Mouse (Mus musculus): ENCODE results near the gene Ppp2r3c. TPM values are rescaled to one million over a fixed set of nuclear protein-coding genes. Genes with fewer than 3 reads are reported as not detected.
A peak's percentile ranks its signal among the peaks of the same experiment; 100 is the strongest.
"Not testable (repeated sequence)": the region's sequence is repeated elsewhere in the genome, so short reads cannot be mapped to it uniquely, and the experiment has no call there.

The Ppp2r3c gene
- total and polyA plus RNA-seq, 3 experiments = 2.5 to 11.8 (median 8.0) TPM

DNA sequence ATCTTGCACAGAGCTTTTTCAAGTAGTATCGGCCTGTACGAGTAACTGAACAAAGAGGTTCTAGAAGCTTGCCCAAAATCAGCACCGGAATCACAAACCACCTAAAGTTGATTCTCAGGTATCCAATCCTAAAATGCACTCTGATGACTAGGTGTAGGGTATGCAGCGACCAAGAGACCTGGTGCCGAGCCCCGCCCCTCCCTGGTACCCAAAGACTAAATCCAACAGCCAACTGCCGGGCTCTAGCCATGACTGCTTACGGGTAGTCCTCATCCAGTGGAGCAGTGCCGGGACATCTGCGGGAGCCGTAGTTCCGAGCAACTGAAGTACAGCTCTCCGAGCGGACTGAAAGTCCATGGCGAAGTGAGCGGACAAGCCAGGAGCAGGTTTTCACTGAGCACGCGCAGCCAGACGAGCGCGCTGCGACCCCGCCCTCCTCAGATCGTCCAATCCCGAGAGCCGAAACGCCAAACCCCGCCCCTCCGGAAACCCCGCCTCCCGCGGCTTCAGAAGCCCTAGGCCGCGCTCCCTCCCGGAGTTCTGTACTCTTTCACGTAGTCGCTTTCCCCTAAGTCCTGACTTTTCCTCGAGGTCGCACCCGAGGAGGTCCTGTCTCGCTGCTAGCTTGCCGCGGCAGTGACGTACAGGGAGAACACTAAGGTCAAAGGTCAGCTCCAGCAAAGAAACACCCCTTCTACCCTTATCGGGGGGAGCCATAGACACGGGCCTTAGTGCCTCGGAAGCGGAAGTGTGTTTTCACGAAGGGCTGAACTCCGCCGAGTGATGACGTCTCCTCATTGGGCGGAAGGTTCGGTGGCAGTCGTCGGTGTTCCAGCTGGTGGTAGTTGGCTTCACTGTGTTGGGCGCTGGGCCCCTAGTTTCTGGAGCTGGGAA is 72.9 kb downstream of the Ppp2r3c start, which contains the start of gene Srp54c:
Gene Srp54c, plus strand, starts transcription at position 543 of the 894 bp plus-strand sequence.
- H3K27ac ChIP-seq; H3K27me3 ChIP-seq (ENCODE audit: control insufficient read depth, insufficient read depth, low read length); intact Hi-C loops (cut with DNase I); H3K36me3 ChIP-seq (ENCODE audit: control insufficient read depth, insufficient read depth, low read length); H3K79me2 ChIP-seq (replicated peaks; ENCODE audit: control insufficient read depth, insufficient read depth, low read length); DNase-seq; H3K4me1 ChIP-seq (ENCODE audit: control insufficient read depth, insufficient read depth, low read length): not testable (repeated sequence)
- Histone ChIP-seq H3K4me3 (peak within 1 kb of the TSS; percentile 41; the same call in 1 of the 2 replicates), H3K9ac (ENCODE audit: low read depth, low read length) (0 out of 2 replicates have a peak within 1 kb of the TSS, but pooled peaks have one; percentile 34)
- WGBS = no CpG with 5 or more reads among the region's 57 CpGs

Other genes starting within 250 kb of the Ppp2r3c start
- 1 to 10 TPM; 7.7 to 9.3 TPM for gene 2700097O09Rik, start 222.9 kb downstream of the Ppp2r3c start, total RNA-seq (2021)
- 8.0 and 16.1 TPM in 2 replicates for gene 2700097O09Rik, start 222.9 kb downstream of the Ppp2r3c start, polyA plus RNA-seq (2012; rRNA removed)
- 10 to 100 TPM; 89.7 to 99.9 TPM for gene Srp54a, start 222.7 kb downstream of the Ppp2r3c start, total RNA-seq (2021)
- 14.7 and 23.8 TPM in 2 replicates for gene Srp54a, start 222.7 kb downstream of the Ppp2r3c start, polyA plus RNA-seq (2012; rRNA removed)
- 10 to 100 TPM in 1 of 2 experiments, 1 to 10 TPM in 1; 8.0 to 13.6 TPM for gene Fam177a, start 178.5 kb downstream of the Ppp2r3c start, total RNA-seq (2021)
- 6.2 and 7.3 TPM in 2 replicates for gene Fam177a, start 178.5 kb downstream of the Ppp2r3c start, polyA plus RNA-seq (2012; rRNA removed)
- gene Srp54b, start 147.9 kb downstream of the Ppp2r3c start, total RNA-seq (2021) = 10 to 100 TPM; 37.8 to 39.3 TPM
- 11.3 and 25.9 TPM in 2 replicates for gene Srp54b, start 147.9 kb downstream of the Ppp2r3c start, polyA plus RNA-seq (2012; rRNA removed)
- 1 to 10 TPM; 1.2 to 5.4 TPM for gene 1700047I17Rik2, start 103.4 kb downstream of the Ppp2r3c start, total RNA-seq (2021)
- gene 1700047I17Rik2, start 103.4 kb downstream of the Ppp2r3c start, polyA plus RNA-seq (2012; rRNA removed) = 1.7 TPM in 1 of 2 replicates, not detected in the other
- 10 to 100 TPM; 28.8 to 31.7 TPM for gene Srp54c, start 72.8 kb downstream of the Ppp2r3c start, total RNA-seq (2021)
- gene Srp54c, start 72.8 kb downstream of the Ppp2r3c start, polyA plus RNA-seq (2012; rRNA removed) = 12.1 and 23.9 TPM in 2 replicates
- gene 1110008L16Rik, start 3.4 kb downstream of the Ppp2r3c start, total RNA-seq (2021) = 10 to 100 TPM in 1 of 2 experiments, 1 to 10 TPM in 1; 9.8 to 11.4 TPM
- gene 1110008L16Rik, start 3.4 kb downstream of the Ppp2r3c start, polyA plus RNA-seq (2012; rRNA removed) = 4.0 and 8.5 TPM in 2 replicates
- 100 to 1,000 TPM; 140 to 163 TPM for gene Psma6, start 81.2 kb upstream of the Ppp2r3c start, total RNA-seq (2021)
- gene Psma6, start 81.2 kb upstream of the Ppp2r3c start, polyA plus RNA-seq (2012; rRNA removed) = 70.9 and 117 TPM in 2 replicates
- 10 to 100 TPM; 65.7 to 80.3 TPM for gene Nfkbia, start 189.6 kb upstream of the Ppp2r3c start, total RNA-seq (2021)
- gene Nfkbia, start 189.6 kb upstream of the Ppp2r3c start, polyA plus RNA-seq (2012; rRNA removed) = 86.0 and 106 TPM in 2 replicates